Comparison of ENCODE assay signal across 7 mouse cellular contexts in the genomic region with DNA sequence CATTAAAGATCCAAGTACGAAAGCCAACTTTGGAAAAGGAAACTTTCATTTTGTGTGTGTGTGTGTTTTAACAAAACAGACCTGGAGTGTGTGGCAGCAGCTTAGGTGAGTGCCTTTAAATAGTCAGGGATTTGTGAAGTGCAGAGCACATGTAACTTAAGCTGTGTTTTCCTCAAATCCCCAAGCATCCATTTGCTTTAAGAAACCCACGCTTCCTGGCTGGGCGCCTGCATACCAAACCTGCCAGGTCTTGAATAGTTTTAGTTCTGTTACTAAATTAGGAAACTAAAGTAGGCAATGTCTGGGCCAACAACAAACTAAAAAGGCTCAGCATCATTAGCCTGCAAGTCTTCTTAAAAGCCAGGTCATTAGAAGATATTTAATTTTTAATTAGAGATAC. TPM values are rescaled to one million over a fixed set of nuclear protein-coding genes. Genes with fewer than 3 reads are reported as not detected.
DNase-seq lines count a peak whose midpoint lies in the region; ATAC-seq and TF ChIP-seq lines count a peak whose summit lies in the region.

No protein-coding gene starts in this region.

- no peak overlapping the region for H3K9ac ChIP-seq in midbrain, postnatal 0 days (replicated peaks; ENCODE audit: low read length, poor library complexity, severe bottlenecking)
- H3K9ac ChIP-seq in midbrain, embryonic 11.5 days (ENCODE audit: low read length): no peak overlapping the region

- H3K4me3 ChIP-seq in midbrain, postnatal 0 days (ENCODE audit: low read depth, low read length): no peak overlapping the region
- no peak overlapping the region for H3K4me3 ChIP-seq in midbrain, embryonic 11.5 days (ENCODE audit: low read depth, low read length)

- no peaks in the 10 kb centered on the region for H3K4me1 ChIP-seq in midbrain, postnatal 0 days (ENCODE audit: insufficient read depth, low read length)
- no peaks in the 10 kb centered on the region for H3K4me1 ChIP-seq in midbrain, embryonic 11.5 days (ENCODE audit: control insufficient read depth, insufficient read depth, low read length)

- H3K27ac ChIP-seq in midbrain, postnatal 0 days (ENCODE audit: low read depth, low read length): no peak overlapping the region
- H3K27ac ChIP-seq in midbrain, embryonic 11.5 days (ENCODE audit: low read depth, low read length): no peak overlapping the region

- DNase-seq in midbrain, postnatal 0 days (ENCODE audit: low spot score): peak; percentile 38
- no peak for DNase-seq in midbrain, embryonic 11.5 days (ENCODE audit: low spot score, missing footprints)
- DNase-seq in gastrocnemius, adult 18-20 months (ENCODE audit: low spot score): peak; percentile 73
- peak; percentile 59 to 72 for DNase-seq in layer of hippocampus, adult 8-10 months (ENCODE audit: low spot score in 2 of 2)
- DNase-seq in right cerebral cortex, postnatal 10 days (ENCODE audit: low spot score in 2 of 2): peak; percentile 86 to 87
- DNase-seq in spleen, postnatal 4 days (ENCODE audit: low spot score in 2 of 2): no peak
- DNase-seq in adipocyte (ENCODE audit: low spot score): no peak

- WGBS in midbrain, postnatal 0 days: 79% methylated on average over 3 of the region's 3 CpGs
- 91% methylated on average over 3 of the region's 3 CpGs for WGBS in midbrain, embryonic 11.5 days

- H3K9me3 ChIP-seq in midbrain, postnatal 0 days (ENCODE audit: low read length): no peaks in the 10 kb centered on the region
- no peaks in the 10 kb centered on the region for H3K9me3 ChIP-seq in midbrain, embryonic 11.5 days (ENCODE audit: control insufficient read depth, low read length)

- H3K4me2 ChIP-seq in midbrain, postnatal 0 days (ENCODE audit: low read depth, low read length, poor library complexity, severe bottlenecking): no peak overlapping the region
- H3K4me2 ChIP-seq in midbrain, embryonic 11.5 days: no peak overlapping the region

- no peaks in the 10 kb centered on the region for H3K27me3 ChIP-seq in midbrain, postnatal 0 days (ENCODE audit: insufficient read depth, low read length)
- H3K27me3 ChIP-seq in midbrain, embryonic 11.5 days (ENCODE audit: control insufficient read depth, insufficient read depth, low read length): no peaks in the 10 kb centered on the region

- no peaks in the 10 kb centered on the region for H3K36me3 ChIP-seq in midbrain, postnatal 0 days (ENCODE audit: insufficient read depth, low read length)
- H3K36me3 ChIP-seq in midbrain, embryonic 11.5 days (ENCODE audit: control insufficient read depth, insufficient read depth, low read length): no peaks in the 10 kb centered on the region

- no peak for TF ChIP-seq CTCF in midbrain, postnatal 0 days (IDR thresholded peaks at IDR 0.05)

- no peak for ATAC-seq in midbrain, postnatal 0 days (ENCODE audit: low FRiP score)
- ATAC-seq in midbrain, embryonic 11.5 days (ENCODE audit: low FRiP score): no peak

RNA-seq across cellular contexts. Expression of gene Lrrc28, which starts 47.0 kb away (rescaled TPM):
- 61.4 and 69.0 TPM in 2 replicates for total RNA-seq in midbrain, postnatal 0 days (2014; rRNA removed)
- 22.4 and 25.8 TPM in 2 replicates for polyA plus RNA-seq in midbrain, postnatal 0 days (2015; fragmentation: Nextera tagmentation; extraction: Ambion mirVana)
- polyA plus RNA-seq in midbrain, embryonic 11.5 days (2014; fragmentation: Nextera tagmentation; extraction: Ambion mirVana): 22.1 and 23.6 TPM in 2 replicates
- 10 to 100 TPM; 18.2 to 26.1 TPM for total RNA-seq in gastrocnemius, adult 18-20 months (2021)
- total RNA-seq in layer of hippocampus, adult 8-10 months (2022): 10 to 100 TPM; 26.5 to 45.6 (median 42.1) TPM

RNA-seq across cellular contexts. Expression of gene Ttc23, which starts 49.2 kb away (rescaled TPM):
- 5.9 and 6.7 TPM in 2 replicates for total RNA-seq in midbrain, postnatal 0 days (2014; rRNA removed)
- polyA plus RNA-seq in midbrain, postnatal 0 days (2015; fragmentation: Nextera tagmentation; extraction: Ambion mirVana): 4.6 and 5.6 TPM in 2 replicates
- 36.9 and 37.9 TPM in 2 replicates for polyA plus RNA-seq in midbrain, embryonic 11.5 days (2014; fragmentation: Nextera tagmentation; extraction: Ambion mirVana)
- total RNA-seq in gastrocnemius, adult 18-20 months (2021): 10 to 100 TPM; 18.6 to 19.2 TPM
- total RNA-seq in layer of hippocampus, adult 8-10 months (2022): 1 to 10 TPM; 6.6 to 7.9 (median 7.3) TPM

Comparison
In these comparisons a context has a peak if more than half of its experiments do, and no peak if none do; other contexts are left out.
1. DNase-seq: peak in midbrain, postnatal 0 days (single experiment), gastrocnemius, adult 18-20 months (single experiment), layer of hippocampus, adult 8-10 months (2 of 2) and right cerebral cortex, postnatal 10 days (2 of 2); none in midbrain, embryonic 11.5 days (single experiment), spleen, postnatal 4 days (0 of 2) and adipocyte (single experiment).